Mouse (Mus musculus): ENCODE data around the gene Spem2. TPM values are rescaled to one million over a fixed set of nuclear protein-coding genes. Genes with fewer than 3 reads are reported as not detected.

Gene Spem2
- polyA plus RNA-seq, 1 experiment from 2014 or later = not detected

DNA sequence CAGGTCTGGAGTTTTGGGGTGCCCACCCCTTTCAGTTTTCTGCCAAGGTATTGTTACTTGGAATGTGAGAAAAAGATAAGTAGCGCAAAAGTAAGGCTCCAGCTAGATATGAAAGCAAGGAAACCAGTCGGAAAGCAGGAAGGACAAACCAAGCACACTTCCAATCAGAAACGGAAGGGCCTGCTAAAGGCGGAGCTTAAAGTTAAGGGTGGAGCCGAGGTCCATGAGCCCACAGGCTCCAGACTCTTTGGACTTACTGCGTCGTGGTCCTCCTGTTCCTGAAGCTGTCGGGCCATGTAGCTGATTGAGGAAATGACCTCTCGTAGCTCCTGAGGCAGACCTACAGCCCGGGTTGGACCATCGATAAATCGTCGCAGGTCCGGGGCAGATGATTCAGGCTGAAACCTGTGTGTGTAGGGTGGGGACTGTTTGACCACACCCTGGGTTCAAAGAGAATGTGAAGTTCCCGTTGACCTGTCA lies 33.4 kb downstream of the Spem2 start:
- H3K36me3 ChIP-seq = no peaks in the 10 kb centered on the region
- no peaks in the 10 kb centered on the region for H3K9me3 ChIP-seq
- no peak overlapping the region for H3K27ac ChIP-seq
- peaks cover 19% of the 10 kb centered on the region for H3K27me3 ChIP-seq (ENCODE audit: insufficient read depth, poor library complexity, severe bottlenecking)
- peak overlapping the region; percentile 1; the same call in 1 of the 2 replicates for H3K4me3 ChIP-seq
- 43% methylated on average over 15 of the region's 15 CpGs for WGBS
- no peak for DNase-seq (ENCODE audit: low spot score)
- no peaks in the 10 kb centered on the region; the same call in none of the 2 replicates for H3K4me1 ChIP-seq (replicated peaks)

DNA sequence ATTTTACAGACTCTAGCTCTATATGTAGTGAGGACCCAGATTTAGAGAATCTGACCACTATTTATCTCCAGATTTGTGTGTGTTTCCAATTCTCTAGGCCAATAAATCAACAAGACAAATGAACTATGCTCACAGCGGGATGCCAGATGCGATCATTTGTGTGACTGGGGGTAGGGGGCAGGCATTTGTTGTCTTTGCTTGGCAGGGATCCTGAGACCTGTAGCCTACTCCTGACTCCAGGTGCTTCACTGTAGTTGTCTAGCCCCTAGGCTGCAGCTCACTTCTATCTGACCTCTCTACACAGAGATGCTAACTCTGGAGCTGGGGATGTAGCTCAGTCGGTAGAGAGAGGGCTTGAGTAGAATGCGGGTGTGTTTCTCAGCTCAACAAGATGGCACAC lies 36.4 kb downstream of the Spem2 start:
- peaks cover 49% of the 10 kb centered on the region for H3K27me3 ChIP-seq (ENCODE audit: insufficient read depth, poor library complexity, severe bottlenecking)
- peaks cover 3% of the 10 kb centered on the region; the same call in 1 of the 2 replicates for H3K36me3 ChIP-seq
- no peak for DNase-seq (ENCODE audit: low spot score)
- no peak overlapping the region for H3K27ac ChIP-seq
- H3K4me1 ChIP-seq (replicated peaks) = peaks cover 17% of the 10 kb centered on the region
- no peak overlapping the region for H3K4me3 ChIP-seq
- 38% methylated on average over 4 of the region's 4 CpGs for WGBS
- no peaks in the 10 kb centered on the region for H3K9me3 ChIP-seq

DNA sequence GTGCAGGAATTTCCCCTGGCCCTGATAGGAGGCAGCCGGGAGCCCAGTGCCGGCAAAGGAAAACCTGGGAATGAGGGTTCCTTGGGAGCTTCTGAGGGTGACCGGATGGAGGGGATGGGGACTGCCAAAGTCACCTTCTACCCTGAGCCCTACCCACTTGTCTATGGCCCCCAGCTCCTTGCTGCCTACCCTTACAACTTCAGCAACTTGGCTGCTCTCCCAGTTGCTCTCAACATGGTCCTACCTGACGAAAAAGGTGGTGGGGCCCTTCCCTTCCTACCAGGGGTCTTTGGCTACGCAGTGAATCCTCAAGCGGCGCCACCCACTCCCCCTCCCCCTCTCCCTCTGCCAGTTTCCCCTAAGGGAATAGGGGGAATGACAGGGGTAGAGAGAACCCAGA lies 39.3 kb downstream of the Spem2 start:
- peaks cover 11% of the 10 kb centered on the region for H3K36me3 ChIP-seq
- 0 out of 2 replicates have a peak overlapping the region, but pooled peaks have one; percentile 29 for H3K27ac ChIP-seq
- H3K4me1 ChIP-seq (replicated peaks) = peaks cover 22% of the 10 kb centered on the region
- no peak for DNase-seq (ENCODE audit: low spot score)
- H3K9me3 ChIP-seq = no peaks in the 10 kb centered on the region
- 45% methylated on average over 7 of the region's 7 CpGs for WGBS
- no peak overlapping the region for H3K4me3 ChIP-seq
- peaks cover 61% of the 10 kb centered on the region for H3K27me3 ChIP-seq (ENCODE audit: insufficient read depth, poor library complexity, severe bottlenecking)

DNA sequence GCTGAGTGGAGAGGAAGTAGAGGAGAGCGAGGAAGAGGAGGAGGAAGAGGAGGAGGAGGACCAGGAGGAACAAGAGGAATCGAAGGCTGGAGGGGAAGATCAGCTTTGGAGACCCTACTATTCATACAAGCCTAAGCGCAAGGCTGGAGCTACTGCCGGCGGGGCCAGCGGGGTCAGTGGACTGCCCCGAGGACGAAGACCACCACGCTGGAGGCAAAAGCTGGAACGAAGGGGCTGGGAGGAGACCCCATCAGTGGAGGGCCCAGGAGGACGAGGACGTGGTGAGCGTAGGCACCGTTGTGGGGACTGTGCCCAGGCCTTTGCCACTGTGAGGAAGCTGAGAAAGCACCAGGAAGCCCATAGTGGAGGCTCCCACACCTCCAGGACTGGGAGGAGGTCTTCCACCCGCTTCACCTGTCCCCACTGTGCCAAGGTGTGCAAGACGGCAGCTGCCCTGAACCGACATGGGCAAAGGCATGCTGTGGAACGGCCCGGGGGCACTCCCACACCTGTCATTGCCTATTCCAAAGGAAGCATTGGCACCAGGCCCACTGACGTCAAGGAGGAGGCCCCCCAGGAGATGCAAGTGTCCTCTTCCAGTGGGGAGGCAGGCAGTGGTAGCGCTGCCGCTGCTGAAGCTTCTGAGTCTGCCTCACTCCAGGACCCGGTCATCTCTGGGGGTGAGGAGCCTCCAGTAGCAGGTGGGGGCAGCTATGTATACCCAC lies 39.8 kb downstream of the Spem2 start:
- DNase-seq (ENCODE audit: low spot score) = no peak
- Histone ChIP-seq H3K27me3 (ENCODE audit: insufficient read depth, poor library complexity, severe bottlenecking) (peaks cover 61% of the 10 kb centered on the region), H3K9me3 (no peaks in the 10 kb centered on the region), H3K4me1 (replicated peaks) (peaks cover 22% of the 10 kb centered on the region), H3K36me3 (peaks cover 11% of the 10 kb centered on the region), H3K4me3 (no peak overlapping the region; the same call in 1 of the 2 replicates), H3K27ac (0 out of 2 replicates have a peak overlapping the region, but pooled peaks have one; percentile 40)
- 59% methylated on average over 23 of the region's 23 CpGs for WGBS

DNA sequence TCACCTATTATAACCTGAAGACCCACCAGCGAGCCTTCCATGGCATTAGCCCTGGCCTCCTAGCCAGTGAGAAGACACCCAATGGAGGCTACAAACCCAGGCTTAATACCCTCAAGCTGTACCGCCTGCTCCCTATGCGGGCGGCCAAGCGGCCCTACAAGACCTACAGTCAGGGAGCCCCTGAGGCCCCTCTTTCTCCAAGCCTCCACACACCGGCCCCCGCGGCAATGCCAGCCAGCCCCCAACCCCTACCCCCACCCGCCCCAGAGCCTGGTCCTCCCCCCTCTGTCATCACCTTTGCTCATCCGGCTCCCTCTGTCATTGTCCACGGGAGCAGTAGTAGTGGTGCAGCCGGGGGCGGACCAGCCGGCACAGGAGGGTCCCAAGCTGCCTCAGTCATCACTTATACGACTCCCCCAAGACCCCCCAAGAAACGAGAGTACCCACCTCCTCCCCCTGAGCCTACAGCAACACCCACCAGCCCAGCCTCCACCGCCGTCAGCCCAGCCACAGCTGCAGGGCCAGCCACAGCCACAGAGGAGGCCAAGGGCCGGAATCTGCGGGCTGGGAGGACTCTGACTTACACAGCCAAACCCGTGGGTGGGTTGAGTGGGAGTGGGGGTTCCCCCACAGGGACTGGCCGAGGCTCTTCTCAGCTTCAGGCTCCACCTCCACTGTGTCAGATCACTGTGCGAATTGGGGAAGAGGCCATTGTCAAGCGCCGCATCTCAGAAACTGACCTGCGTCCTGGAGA lies 40.6 kb downstream of the Spem2 start:
- Histone ChIP-seq H3K27me3 (ENCODE audit: insufficient read depth, poor library complexity, severe bottlenecking) (peaks cover 61% of the 10 kb centered on the region), H3K36me3 (peaks cover 11% of the 10 kb centered on the region), H3K9me3 (no peaks in the 10 kb centered on the region), H3K4me3 (no peak overlapping the region; the same call in 1 of the 2 replicates), H3K27ac (peak overlapping the region; percentile 40; the same call in 1 of the 2 replicates), H3K4me1 (replicated peaks) (peaks cover 22% of the 10 kb centered on the region)
- WGBS = 61% methylated on average over 26 of the region's 26 CpGs
- no peak for DNase-seq (ENCODE audit: low spot score)

DNA sequence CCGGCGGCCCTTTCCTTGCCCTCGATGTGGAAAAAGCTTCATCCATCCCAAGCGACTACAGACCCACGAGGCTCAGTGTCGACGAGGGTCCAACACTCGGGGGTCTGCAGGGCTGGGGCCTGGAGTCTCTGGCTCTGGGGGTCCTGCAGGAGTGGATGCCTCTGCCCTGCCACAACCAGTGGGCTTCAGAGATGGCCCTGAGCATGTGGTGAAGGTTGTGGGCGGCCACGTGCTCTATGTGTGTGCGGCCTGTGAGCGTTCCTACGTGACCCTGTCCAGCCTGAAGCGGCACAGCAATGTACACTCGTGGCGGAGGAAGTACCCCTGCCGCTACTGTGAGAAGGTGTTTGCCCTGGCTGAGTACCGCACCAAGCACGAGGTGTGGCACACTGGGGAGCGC lies 41.8 kb downstream of the Spem2 start:
- Histone ChIP-seq H3K4me1 (replicated peaks) (peaks cover 22% of the 10 kb centered on the region), H3K36me3 (peaks cover 11% of the 10 kb centered on the region), H3K4me3 (no peak overlapping the region; the same call in 1 of the 2 replicates), H3K27me3 (ENCODE audit: insufficient read depth, poor library complexity, severe bottlenecking) (peaks cover 52% of the 10 kb centered on the region), H3K27ac (no peak overlapping the region), H3K9me3 (no peaks in the 10 kb centered on the region)
- no peak for DNase-seq (ENCODE audit: low spot score)
- WGBS = 85% methylated on average over 20 of the region's 20 CpGs

DNA sequence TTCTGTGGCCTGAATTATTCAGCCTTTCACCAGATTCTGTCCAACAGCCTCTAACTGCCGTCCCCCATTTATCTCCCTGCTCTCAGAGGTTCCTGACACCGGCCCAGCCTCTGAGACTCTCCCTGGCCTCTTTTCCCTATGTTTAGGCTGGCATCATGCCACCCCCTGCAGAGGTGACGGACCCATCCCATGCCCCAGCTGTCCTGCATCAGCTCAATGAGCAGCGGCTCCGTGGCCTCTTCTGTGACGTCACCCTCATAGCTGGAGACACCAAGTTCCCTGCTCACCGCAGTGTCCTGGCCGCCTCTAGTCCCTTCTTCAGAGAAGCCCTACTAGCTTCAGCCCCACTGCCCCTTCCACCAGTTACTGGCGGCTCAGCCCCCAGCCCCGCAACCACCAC lies 42.5 kb downstream of the Spem2 start:
- no peaks in the 10 kb centered on the region for H3K9me3 ChIP-seq
- H3K27ac ChIP-seq = no peak overlapping the region
- no peak for DNase-seq (ENCODE audit: low spot score)
- H3K27me3 ChIP-seq (ENCODE audit: insufficient read depth, poor library complexity, severe bottlenecking) = peaks cover 52% of the 10 kb centered on the region
- peaks cover 11% of the 10 kb centered on the region for H3K36me3 ChIP-seq
- H3K4me1 ChIP-seq (replicated peaks) = peaks cover 22% of the 10 kb centered on the region
- no peak overlapping the region for H3K4me3 ChIP-seq
- 69% methylated on average over 10 of the region's 10 CpGs for WGBS

DNA sequence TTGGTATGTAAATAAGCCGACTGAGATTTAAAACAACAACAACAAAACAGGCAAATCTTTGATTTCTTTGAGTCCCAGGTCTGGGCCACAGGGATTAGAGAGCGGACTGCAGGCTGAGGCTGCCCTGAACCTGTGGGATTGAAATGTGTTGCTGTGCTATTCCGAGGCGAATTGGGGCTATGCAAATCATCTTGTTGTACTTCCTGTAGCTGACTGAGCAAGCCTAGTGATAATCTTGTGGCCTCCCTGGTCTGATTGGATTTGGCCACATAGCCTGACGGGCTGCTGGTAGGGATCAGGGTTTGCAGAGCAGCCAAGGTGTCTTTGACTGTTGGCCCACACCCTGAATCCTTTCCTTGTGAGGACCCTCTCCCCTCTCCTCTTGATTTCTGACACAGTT lies 43.3 kb downstream of the Spem2 start:
- Histone ChIP-seq H3K27ac (no peak overlapping the region), H3K27me3 (ENCODE audit: insufficient read depth, poor library complexity, severe bottlenecking) (peaks cover 48% of the 10 kb centered on the region), H3K4me3 (no peak overlapping the region), H3K4me1 (replicated peaks) (peaks cover 22% of the 10 kb centered on the region), H3K9me3 (no peaks in the 10 kb centered on the region), H3K36me3 (peaks cover 11% of the 10 kb centered on the region)
- no peak for DNase-seq (ENCODE audit: low spot score)
- 60% methylated on average over 5 of the region's 5 CpGs for WGBS

DNA sequence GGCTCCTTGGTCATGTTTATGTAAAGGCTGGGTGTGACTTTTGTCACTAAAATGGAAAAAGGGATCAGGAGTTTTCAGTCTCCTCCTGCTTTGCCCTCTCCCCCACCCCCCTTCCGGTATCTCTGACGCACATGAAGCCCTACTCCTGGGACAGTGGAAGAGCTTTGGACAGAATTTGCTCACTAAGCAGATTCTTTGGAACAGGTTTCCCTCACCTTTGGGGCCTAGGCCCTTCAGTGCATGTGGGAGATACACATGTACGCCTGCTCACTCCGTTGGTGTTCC lies 50.7 kb downstream of the Spem2 start:
- Histone ChIP-seq H3K36me3 (no peaks in the 10 kb centered on the region), H3K4me3 (no peak overlapping the region), H3K9me3 (no peaks in the 10 kb centered on the region), H3K27me3 (ENCODE audit: insufficient read depth, poor library complexity, severe bottlenecking) (peaks cover 13% of the 10 kb centered on the region; the same call in 1 of the 2 replicates), H3K27ac (no peak overlapping the region), H3K4me1 (replicated peaks) (peaks cover 30% of the 10 kb centered on the region)
- DNase-seq (ENCODE audit: low spot score) = no peak
- WGBS = 67% methylated on average over 4 of the region's 4 CpGs

DNA sequence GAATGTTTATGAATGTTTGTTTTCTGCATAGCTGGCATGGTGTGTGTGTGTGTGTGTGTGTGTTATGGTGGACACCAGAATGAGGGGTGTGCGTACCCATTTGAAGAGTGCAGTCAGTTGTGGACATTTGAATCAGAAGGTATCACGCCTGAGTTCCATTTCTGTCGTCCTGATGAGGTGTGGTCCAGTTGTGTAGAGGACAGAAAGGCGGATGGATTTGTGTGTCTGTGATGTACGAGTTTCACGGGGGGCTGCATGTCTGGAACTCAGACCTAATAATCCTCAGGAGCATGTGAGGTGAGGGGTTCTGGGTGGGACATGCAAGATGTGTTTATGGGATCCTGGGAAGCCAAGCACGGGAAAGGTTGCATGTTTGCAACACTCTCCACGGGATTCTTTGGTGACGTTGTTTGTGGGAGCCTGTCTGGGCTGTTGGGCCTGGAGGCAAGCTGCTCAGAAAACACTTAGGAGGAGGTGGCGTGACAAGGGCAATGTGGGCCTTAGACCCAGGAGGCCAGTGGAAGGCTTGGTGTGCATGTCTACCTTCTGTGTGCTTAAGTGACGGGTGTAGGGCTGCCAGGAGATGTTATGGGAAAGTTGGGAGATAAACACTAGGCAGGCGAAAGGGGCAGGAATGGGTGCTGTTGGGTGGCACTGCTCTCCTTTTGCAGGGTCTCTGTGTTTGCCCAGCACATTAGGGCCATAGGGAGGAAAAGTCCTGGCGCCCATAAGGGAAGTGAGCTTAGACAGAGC lies 51.2 kb downstream of the Spem2 start:
- H3K4me3 ChIP-seq = peak overlapping the region; percentile 85
- DNase-seq (ENCODE audit: low spot score) = no peak
- WGBS = 69% methylated on average over 13 of the region's 13 CpGs
- peaks cover 30% of the 10 kb centered on the region for H3K4me1 ChIP-seq (replicated peaks)
- peaks cover 13% of the 10 kb centered on the region; the same call in 1 of the 2 replicates for H3K27me3 ChIP-seq (ENCODE audit: insufficient read depth, poor library complexity, severe bottlenecking)
- H3K36me3 ChIP-seq = no peaks in the 10 kb centered on the region
- no peaks in the 10 kb centered on the region for H3K9me3 ChIP-seq
- 0 out of 2 replicates have a peak overlapping the region, but pooled peaks have one; percentile 94 for H3K27ac ChIP-seq
